Mouse (Mus musculus) spleen, postnatal 10 days (tissue): ENCODE data around the gene Atrnl1.

Source experiments
- DNase-seq, 2 experiments: peaks; one replicate each; pipeline ENCODE4 v3.0.0; 2021 to 2022; ENCODE audit warnings: low spot score in 2 of 2

Gene Atrnl1

DNA sequence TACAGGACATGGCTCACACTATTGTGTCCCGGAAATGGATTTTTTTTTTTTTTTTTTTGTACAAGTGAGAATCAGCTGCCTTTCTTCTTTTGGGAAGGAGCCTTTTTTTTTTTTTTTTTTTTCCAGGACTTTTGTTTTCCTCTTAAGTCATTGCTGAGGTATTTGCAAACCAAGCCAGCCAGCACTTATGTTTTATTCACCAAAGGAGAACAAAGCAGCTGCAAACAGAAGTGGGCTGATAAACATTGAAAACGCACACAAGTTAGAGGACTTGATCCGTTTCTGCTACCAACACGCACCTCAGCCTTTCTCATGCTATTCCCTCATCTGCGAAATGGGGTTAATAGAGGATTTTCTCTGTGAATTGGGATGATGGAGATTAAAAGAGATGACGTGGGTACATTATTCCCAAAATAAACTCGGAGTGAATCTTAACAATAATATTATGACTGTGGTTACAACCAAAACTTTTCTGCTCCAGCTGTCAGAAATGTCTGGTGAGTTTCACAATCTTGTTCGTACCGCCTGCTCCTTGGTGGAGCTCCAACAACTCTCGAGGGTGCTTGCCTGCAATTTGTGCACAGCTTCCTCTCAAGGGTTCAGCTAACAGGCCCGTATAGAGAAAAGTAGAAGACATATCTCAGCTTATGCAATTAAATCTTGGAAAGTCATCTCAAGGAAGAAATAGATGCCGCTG lies 1.3 kb upstream of the Atrnl1 start:
- no peak for DNase-seq

DNA sequence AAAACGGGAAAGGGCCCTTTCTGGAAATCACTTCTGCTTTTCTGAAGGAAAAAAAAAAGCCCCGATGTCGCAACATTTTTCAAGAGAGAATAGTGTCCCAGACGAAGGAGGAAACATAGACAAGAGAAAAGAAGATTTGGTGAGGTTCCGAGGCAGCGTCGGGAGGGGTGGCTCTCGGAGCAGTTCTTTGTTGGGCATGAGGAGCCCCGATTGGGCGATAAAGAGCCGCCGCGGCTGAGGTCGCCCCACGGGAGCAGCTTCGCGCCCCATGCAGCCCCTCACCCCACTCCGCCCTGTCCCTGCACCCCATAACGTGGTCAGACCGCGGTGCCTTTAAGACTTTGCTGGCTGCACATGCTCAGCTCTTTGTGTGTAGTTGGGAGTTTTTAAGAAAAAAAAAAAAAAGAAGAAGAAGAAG lies 767 bp upstream of the Atrnl1 start:
- DNase-seq, result no peak

DNA sequence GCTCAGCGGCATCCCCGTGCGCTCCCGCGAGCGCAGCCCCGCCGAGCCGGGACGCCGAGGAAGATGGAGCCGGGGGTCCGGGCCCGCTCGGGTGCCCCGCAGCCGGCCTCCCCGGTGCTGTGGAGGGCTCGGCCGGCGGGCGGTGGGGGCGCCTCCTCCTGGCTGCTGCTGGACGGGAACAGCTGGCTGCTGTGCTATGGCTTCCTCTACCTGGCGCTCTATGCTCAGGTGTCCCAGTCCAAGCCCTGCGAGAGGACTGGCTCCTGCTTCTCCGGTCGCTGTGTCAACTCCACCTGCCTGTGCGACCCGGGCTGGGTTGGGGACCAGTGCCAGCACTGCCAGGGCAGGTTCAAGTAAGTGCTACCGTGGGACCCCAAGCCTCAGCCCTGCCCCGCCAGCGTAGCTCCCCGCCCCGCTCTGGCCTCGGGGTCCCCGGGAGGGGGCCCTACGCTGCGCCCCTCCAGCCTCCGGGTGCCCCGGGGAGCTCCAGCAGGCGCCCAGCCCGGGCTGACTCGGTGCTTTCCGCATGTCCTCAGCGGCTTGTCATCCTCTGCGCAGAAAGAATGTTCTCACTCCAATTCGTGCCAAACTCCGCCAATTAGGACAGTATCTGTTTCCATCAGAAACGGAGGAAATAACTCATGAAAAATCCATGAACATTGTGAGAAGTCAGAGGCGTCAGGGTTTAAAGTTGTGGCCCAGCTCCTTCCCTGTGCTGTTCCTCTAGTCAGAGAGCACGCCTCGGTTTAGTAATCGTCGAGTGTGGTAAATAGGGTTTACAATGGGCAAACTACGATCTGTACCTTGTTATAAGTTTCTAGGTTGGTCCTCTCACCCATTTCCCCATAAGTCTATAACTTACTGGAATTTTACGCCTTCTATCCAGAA lies 701 bp downstream of the Atrnl1 start:
- DNase-seq, result peak; percentile 57 to 62

- no peak for DNase-seq
These were observed 1.3 kb downstream of the Atrnl1 start for GRCm38 (mm10) chr19:57612179-57612472.

GRCm38 (mm10) chr19:57615972-57616621 lies 5.3 kb downstream of the Atrnl1 start:
- no peak for DNase-seq

GRCm38 (mm10) chr19:57619088-57619487 lies 8.3 kb downstream of the Atrnl1 start:
- DNase-seq, result no peak

DNA sequence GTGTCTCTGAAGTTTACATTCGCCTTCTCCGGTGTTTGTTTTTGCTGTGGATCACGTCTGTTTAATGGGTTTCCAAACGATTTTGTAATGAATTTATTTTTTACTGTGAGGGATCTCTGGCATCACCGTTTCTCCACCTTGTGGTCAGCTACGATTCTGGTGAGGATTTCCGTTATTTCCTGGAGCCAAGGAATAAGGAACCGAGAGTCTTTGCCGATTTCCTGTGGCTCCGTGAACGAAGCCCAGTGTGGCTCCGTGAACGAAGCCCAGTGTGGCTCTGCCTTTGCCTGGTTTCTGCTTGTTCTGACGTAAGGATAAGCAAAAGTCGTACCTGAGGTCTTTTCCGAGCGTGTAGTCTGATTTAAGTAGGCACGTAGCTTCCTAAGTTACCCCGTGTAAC lies 11.0 kb downstream of the Atrnl1 start:
- DNase-seq, result no peak

- no peak for DNase-seq
These were observed 14.9 kb downstream of the Atrnl1 start for GRCm38 (mm10) chr19:57625738-57626137.

DNA sequence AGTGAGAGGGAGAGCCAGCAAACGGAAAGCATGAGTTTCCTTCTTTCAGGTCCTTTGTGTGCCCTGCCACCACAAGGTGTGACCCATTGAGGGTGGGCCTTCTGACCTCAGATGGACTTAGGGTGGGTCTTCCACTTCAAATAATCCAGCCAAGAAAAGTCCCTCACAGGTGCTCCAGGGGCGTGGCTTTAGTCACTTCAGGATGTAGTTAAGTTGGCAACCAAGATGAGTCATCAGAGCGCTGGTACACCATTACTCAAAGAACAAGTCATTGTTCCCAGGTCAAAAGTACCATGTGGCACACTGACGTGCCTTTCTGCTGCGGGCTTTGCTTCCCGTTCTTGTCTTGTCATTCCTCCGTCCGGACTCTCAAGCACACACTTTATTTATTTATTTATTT lies 16.4 kb downstream of the Atrnl1 start:
- DNase-seq, result no peak

DNA sequence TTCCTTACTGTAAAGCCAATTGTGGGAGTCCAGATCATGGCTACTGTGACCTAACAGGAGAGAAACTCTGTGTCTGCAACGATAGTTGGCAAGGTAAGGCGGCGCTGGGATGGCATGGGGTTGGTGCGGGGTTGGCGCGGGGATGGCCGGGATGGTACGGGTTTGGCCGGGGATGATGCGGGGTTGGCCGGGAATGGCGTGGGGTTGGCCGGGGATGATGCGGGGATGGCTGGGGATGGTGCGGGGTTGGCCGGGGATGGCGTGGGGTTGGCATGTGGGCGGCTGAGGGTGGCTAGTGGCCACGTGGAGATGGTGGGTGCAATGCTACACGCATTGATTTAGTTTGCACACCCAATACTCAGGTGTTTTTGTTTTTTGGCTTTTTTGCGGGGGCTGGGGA lies 31.7 kb downstream of the Atrnl1 start:
- peak in 1 of 2 experiments; percentile 22 for DNase-seq

DNA sequence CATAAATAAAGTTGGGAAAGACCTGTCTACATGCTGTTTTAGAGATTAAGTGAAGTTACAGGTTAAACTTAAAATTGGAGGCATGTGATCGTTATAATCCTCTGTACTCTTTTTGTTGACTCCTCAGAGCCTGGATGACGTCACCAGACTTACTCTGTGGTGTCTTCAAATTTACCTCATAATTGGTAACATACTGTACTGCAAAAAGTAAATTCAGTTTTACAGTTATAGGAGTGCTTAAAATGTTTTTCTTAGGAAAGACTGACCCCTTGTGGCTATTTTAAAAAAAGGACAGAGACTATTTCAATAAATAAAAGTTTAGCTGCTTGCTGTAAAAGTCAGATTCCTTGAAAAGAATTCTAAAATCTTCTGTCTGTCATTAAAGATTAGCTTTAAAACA lies 32.1 kb downstream of the Atrnl1 start:
- DNase-seq, result no peak

DNA sequence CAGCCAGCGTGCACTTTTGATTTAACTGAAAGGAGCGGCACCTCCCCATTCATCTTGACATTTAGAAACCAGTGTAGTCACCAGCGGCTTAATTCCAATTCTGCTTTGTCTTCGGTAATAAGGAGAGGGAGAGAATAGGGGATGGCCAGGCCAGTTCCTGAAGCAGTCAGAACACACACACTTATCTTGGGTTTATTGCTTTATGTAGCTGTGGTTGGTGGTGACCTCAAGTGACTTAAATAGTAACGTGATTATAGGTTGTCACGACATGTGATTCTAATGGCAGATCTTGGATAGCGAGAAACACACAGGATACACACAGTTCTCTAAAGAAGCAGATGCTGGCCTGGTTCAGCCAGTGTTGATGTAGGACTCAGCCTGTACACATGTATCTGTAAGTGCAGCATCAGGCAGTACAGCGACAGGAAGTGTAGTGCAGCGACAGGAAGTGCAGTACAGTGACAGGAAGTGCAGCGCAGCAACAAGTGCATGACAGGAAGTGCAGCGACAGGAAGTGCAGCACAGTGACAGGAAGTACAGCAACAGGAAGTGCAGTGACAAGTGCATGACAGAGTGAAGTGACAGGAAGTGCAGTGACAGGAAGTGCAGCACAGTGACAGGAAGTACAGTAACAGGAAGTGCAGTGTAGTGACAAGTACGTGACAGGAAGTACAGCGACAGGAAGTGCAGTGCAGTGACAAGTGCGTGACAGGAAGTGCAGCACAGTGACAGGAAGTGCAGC lies 37.5 kb downstream of the Atrnl1 start:
- no peak for DNase-seq

GRCm38 (mm10) chr19:57648944-57649271 lies 38.1 kb downstream of the Atrnl1 start:
- DNase-seq, result no peak

- peak in 1 of 2 experiments; percentile 59 for DNase-seq
These were observed 44.2 kb downstream of the Atrnl1 start for GRCm38 (mm10) chr19:57655083-57655482.

DNA sequence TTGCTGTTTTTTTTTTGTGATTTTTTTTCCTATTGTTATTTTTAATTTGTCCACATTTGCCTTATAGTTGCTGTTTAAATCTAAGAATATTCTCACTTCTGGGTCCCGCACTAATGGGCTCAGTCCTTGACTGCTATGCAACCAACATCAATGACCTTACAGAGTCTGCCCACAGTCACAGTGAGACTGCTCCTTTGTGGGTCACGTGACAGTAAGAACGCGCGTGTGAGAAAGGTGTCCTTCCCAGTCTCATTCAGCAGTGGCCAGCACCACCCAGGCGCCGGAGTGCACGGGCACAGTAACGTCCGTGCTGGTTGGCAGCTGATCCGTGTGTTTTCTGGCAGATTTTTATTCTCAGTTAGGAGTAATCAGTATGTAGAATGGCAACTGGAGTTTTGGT lies 44.7 kb downstream of the Atrnl1 start:
- DNase-seq, result no peak

- no peak for DNase-seq
These were observed 46.7 kb downstream of the Atrnl1 start for GRCm38 (mm10) chr19:57657426-57658087.

GRCm38 (mm10) chr19:57658111-57659091 lies 47.6 kb downstream of the Atrnl1 start:
- DNase-seq, result no peak

DNA sequence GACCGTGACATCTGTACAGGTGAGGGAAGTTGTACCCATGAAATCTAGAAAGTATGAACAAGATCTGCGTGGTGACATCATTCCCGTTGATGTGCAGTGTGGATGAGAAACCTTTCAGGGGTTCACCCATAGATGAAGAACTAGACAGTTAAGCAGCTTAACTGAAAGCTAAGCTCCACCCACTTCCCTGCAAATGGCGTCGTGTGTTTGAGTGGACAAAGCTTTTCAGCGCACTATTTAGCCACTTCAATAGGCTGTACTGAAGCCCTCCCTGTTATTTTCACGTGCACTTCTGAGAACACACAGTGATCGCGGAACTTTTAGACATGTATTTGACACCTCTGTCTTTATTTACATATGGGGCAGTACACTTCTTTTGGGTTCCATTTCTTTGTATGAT lies 56.2 kb downstream of the Atrnl1 start:
- DNase-seq, result no peak

DNA sequence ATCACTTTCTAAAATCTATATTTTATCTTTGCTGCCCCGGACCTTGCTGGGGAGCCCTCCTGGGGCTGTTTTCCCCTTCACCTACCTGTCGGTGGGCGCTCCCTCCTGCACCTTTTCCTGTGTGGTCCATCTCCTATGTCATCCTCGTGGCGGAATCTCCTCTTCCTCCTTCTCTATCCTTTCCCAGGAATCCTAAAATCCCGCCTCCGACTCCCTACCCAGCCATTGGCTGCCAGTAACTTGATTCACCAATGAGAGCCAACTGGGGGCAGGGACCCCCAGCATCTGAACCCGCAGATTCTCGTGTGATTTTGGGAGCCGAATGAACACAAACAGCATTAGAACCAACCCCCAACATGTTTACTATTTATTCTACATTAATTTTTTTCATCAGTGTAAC lies 57.1 kb downstream of the Atrnl1 start:
- no peak for DNase-seq

GRCm38 (mm10) chr19:57679455-57679854 lies 68.6 kb downstream of the Atrnl1 start:
- DNase-seq, result no peak
